Mouse (Mus musculus) spleen, adult 12 weeks (tissue): ENCODE data around the gene Enox1.
"Not testable (repeated sequence)": the region's sequence is repeated elsewhere in the genome, so short reads cannot be mapped to it uniquely, and the experiment has no call there.

Source experiments
- DNase-seq: peaks from one replicate; pipeline ENCODE4 v3.0.0; 2022; ENCODE audit warnings: low spot score

The Enox1 gene

GRCm38 (mm10) chr14:77518941-77519695 lies 362.6 kb downstream of the Enox1 start:
- DNase-seq: no peak

- no peak for DNase-seq
Measured at GRCm38 (mm10) chr14:77519701-77520100, 363.1 kb downstream of the Enox1 start.

GRCm38 (mm10) chr14:77524303-77524702 lies 367.7 kb downstream of the Enox1 start:
- DNase-seq: no peak

- no peak for DNase-seq
Measured at GRCm38 (mm10) chr14:77526262-77526661, 369.7 kb downstream of the Enox1 start.

GRCm38 (mm10) chr14:77529201-77529600 lies 372.6 kb downstream of the Enox1 start:
- no peak for DNase-seq

- no peak for DNase-seq
Measured at GRCm38 (mm10) chr14:77529621-77530020, 373.1 kb downstream of the Enox1 start.

GRCm38 (mm10) chr14:77533638-77534037 lies 377.1 kb downstream of the Enox1 start:
- no peak for DNase-seq

- no peak for DNase-seq
Measured at GRCm38 (mm10) chr14:77534120-77534519, 377.6 kb downstream of the Enox1 start.

- no peak for DNase-seq
Measured at GRCm38 (mm10) chr14:77536592-77536991, 380.0 kb downstream of the Enox1 start.

GRCm38 (mm10) chr14:77539563-77539962 lies 383.0 kb downstream of the Enox1 start:
- not testable (repeated sequence) for DNase-seq

GRCm38 (mm10) chr14:77541925-77542324 lies 385.4 kb downstream of the Enox1 start:
- DNase-seq: no peak

GRCm38 (mm10) chr14:77546531-77547274 lies 390.1 kb downstream of the Enox1 start:
- DNase-seq: no peak

- DNase-seq: no peak
Measured at GRCm38 (mm10) chr14:77547351-77547750, 390.8 kb downstream of the Enox1 start.

GRCm38 (mm10) chr14:77548963-77549362 lies 392.4 kb downstream of the Enox1 start:
- no peak for DNase-seq

GRCm38 (mm10) chr14:77557446-77558070 lies 401.0 kb downstream of the Enox1 start:
- DNase-seq: no peak

- DNase-seq: no peak
Measured at GRCm38 (mm10) chr14:77558910-77559309, 402.3 kb downstream of the Enox1 start.

- DNase-seq: no peak
Measured at GRCm38 (mm10) chr14:77559792-77560191, 403.2 kb downstream of the Enox1 start.

GRCm38 (mm10) chr14:77561808-77562583 lies 405.4 kb downstream of the Enox1 start:
- no peak for DNase-seq

- no peak for DNase-seq
Measured at GRCm38 (mm10) chr14:77563922-77564321, 407.4 kb downstream of the Enox1 start.

- no peak for DNase-seq
Measured at GRCm38 (mm10) chr14:77567120-77567519, 410.6 kb downstream of the Enox1 start.

- DNase-seq: no peak
Measured at GRCm38 (mm10) chr14:77574436-77574835, 417.9 kb downstream of the Enox1 start.

GRCm38 (mm10) chr14:77576411-77576810 lies 419.8 kb downstream of the Enox1 start:
- no peak for DNase-seq
